Mouse (Mus musculus): ENCODE results near the gene Ms4a6c. TPM values are rescaled to one million over a fixed set of nuclear protein-coding genes. Genes with fewer than 3 reads are reported as not detected.
"Not testable (repeated sequence)": the region's sequence is repeated elsewhere in the genome, so short reads cannot be mapped to it uniquely, and the experiment has no call there.

Ms4a6c gene
- total RNA-seq (2021): 1 to 10 TPM; 5.5 to 7.1 TPM

DNA sequence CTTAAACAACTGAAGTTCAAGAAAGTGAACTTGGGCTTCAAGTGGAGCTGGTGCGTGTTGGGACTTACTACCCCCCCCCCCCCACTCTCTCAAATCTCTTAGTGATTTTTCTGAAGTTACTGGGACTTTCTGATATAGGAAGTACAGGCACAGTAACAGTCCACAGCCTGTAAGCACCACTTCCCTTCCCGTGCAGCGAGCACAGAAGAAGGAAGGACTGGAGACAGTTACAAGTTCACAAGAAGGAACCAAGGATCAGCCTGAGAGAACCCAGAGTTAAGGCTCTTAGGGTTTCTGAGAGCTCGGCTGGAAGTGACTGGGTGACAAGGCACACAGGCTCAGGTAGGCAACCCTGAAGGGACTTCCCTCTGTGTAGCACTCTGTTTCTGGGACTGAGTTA, at the start of gene Ms4a6c:
Ms4a6c (plus strand) TSS at position 152 of the 400 bp plus-strand sequence.
- intact Hi-C loops (cut with DNase I); DNase-seq: not testable (repeated sequence)

DNA sequence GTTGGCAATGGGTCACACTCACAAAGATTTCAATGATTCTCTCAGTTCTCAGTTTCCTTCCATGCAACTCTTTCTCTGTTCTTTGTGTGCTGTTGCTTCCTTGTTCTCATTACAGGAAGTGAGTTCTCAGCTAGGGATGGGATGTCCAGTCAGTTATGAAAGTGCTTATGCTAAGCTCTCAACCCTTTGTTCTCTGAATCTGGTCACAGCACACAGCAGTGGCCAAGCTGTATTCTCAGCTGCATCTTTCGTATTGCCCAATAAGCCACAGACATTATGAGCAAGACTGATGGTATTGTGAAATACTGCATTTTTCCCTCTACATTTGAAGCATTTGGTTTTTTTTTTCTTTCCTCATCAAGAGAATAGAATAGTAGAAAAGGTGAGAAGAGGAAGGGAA, 38.0 kb upstream of the Ms4a6c start:
- DNase-seq; intact Hi-C loops (cut with DNase I): not testable (repeated sequence)

DNA sequence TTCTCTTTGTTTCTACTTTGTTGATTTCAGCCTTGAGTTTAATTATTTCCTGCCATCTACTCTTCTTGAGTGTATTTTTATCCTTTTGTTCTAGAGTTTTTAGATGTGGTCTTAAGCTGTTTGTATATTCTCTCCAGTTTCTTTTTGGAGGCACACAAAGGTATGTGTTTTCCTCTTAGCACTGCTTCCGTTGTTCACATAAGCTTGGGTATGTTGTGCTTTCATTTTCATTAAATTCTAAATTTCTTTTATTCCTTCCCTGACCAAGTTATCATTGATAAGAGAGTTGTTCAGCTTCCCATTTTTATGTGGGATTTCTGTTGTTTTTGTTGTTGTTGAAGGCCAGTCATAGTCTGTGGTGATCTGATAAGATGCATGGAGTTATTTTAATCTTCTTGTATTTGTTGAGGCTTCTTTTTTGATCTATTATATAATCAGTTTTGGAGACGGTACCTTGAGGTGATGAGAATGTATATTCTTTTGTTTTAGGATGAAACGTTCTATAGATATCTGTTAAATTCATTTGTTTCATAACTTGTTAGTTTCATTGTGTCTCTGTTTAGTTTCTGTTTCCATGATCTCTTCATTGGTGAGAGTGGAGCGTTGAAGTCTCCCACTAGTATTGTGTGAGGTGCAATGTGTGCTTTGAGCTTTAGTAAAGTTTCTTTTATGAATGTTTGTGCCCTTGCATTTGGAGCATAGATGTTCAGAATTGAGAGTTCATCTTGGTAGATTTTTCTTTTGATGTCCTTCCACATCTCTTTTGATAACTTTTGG, 33.9 kb upstream of the Ms4a6c start:
- DNase-seq: no peak
- intact Hi-C loops (cut with DNase I): no loop called here

DNA sequence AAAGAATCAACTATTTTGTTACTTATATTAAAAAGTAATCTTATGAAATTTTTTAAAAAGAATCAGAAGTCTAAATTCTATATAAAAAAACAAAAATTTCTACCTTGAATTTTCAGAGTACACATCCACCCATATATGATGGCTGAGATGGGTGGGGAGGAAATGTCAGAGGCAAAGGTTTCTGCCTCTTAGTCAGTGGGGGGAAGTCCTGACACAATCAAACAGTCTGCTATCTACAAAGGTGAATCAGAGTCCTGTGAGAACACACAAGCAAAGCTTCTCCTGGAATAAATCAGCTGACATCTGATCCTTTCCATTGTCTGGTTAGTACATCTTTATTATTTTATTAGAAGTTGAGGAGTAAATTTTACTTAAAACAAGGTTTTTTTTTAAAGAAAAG, 25.8 kb upstream of the Ms4a6c start, which contains the start of gene Ms4a4b:
Ms4a4b (plus strand) TSS at position 216 of the 400 bp plus-strand sequence.
- intact Hi-C loops (cut with DNase I): no loop called here
- no peak for DNase-seq

DNA sequence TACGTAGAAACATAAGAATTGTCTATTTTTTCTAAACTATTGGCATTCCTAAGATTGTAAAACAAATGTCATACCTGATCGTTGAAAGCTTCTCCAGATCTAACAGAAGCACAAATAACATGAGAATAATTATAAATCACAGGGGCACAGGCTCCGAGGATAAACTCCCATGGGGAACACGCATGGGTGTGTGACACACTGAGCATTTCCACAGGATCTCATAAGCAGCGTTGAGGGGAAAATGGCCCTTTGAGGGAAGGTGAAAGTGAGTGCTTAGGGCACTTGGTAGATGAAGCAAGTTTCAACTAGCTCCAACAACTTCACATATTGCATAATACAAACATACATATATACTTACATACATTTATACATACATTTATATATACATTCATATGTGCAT, 25.2 kb upstream of the Ms4a6c start:
- intact Hi-C loops (cut with DNase I): no loop called here
- DNase-seq: no peak

DNA sequence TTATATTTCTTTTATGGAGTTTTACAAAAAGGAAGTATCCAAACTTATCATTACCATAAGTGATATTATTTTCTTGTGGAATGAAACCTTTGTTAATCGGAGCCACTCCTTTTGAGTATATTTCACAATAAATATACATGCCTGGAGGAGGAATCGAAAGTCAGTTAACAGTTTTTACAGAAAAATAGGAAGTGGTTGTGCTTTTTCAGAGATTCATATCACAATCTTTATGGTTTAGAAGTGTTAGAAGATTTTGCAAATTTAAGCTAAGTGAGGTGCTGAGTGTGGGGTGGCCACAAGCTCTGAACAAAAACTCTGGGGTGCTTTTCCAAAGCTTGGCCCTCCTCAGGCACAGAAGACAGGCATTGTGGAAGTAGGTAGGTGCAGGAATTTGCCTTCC, 21.9 kb upstream of the Ms4a6c start:
- no peak for DNase-seq
- intact Hi-C loops (cut with DNase I): no loop called here

DNA sequence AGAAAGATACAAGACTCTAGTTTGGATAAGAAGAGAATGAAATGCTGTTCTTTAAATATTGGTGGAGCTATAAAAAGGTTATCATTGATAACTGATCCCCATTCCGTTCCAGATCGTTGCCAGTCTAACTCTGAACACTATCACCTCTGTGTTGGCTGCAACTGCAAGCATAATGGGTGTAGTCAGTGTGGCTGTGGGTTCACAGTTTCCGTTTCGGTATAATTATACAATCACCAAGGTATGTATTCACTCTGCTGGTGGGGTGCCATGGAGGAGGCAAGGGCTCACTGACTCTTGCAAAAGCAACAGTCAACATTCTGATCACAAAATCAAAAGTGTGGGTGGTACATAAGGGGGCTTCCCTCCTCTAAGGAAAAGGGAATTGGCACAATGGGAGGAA, 10.1 kb upstream of the Ms4a6c start:
- intact Hi-C loops (cut with DNase I); DNase-seq: not testable (repeated sequence)

DNA sequence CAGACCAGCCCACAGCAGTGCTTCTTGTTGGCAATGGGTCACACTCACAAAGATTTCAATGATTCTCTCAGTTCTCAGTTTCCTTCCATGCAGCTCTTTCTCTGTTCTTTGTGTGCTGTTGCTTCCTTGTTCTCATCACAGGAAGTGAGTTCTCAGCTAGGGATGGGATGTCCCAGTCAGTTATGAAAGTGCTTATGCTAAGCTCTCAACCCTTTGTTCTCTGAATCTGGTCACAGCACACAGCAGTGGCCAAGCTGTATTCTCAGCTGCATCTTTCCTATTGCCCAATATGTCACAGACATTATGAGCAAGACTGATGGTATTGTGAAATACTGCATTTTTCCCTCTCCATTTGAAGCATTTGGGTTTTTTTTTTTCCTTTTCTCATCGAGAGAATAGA, 4.4 kb upstream of the Ms4a6c start:
- DNase-seq; intact Hi-C loops (cut with DNase I): not testable (repeated sequence)

DNA sequence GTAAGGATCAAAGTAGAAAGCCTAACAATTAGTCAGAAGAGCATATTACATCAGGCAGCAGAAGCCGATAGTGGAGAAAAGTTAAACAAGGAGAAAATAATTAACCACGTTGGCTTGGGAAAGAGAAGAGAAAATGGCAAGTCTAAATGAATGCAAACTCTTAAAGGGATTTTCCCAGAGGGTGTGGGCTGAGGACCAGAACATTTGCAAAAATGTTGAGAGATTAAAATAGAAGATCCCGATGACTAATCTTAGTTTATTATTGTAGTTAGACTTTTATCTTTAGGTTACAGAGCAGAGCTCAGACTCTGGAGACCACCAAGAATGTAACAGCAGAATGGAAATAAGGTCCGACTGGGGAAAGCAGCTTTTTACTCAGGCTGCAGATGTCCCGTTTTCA, 2.7 kb upstream of the Ms4a6c start:
- intact Hi-C loops (cut with DNase I): no loop called here
- no peak for DNase-seq

DNA sequence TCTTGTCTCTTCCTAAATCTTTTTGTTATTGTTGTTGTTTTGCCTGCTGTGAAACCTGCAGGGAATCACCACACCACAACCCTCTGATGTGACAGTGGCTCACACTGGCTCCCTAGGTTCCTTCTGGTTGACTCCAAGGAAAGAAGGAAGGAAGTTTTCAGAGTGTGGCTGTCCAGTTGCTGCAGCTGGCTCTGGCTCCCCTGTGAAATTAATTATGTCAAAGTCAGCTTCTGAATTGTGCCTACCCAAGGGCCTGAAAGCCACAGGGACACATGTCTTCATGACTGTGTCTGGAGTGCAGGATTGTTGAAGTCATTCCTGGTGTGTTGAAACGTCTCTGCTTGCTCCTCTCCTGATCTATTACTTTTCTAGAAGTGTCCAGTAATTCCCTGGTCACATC, 805 bp upstream of the Ms4a6c start:
- intact Hi-C loops (cut with DNase I); DNase-seq: not testable (repeated sequence)

DNA sequence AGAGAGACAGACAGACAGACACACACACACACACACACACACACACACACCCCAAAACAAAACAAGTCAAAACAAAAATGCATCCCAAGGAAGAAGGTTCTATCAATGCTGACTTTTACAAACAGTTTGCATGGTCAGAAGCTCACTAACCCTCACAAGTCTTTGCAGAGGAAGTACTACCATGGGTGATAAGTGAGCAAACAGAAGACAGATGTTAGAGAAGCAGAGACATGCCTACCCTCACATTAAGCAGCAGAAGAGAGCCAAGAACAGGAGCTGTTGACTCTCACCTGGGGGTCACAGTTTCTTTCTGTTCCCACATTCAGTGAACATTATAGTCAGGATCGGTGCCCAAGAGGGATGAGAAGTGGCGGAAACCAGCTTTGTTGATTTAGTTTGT, 10.5 kb downstream of the Ms4a6c start:
- DNase-seq: no peak
- intact Hi-C loops (cut with DNase I): no loop called here

DNA sequence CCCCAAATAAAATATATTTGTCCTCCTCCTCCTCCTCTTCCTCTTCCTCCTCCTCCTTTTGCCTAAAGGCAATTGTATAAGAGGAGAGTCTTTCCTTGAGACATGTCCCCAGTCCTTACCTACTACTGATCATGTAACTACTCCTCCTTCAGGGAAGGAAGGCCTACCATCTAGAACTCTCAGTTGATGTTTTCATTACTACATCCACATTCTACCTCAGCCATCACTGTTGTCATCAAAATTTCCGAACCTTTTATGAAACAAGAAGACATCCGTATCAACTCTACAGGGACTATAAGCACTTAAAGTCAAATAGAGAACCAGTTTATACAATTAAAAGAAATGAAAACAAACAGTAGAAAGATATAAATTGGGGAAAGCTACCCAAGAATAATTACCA, 13.5 kb downstream of the Ms4a6c start:
- intact Hi-C loops (cut with DNase I): no loop called here

DNA sequence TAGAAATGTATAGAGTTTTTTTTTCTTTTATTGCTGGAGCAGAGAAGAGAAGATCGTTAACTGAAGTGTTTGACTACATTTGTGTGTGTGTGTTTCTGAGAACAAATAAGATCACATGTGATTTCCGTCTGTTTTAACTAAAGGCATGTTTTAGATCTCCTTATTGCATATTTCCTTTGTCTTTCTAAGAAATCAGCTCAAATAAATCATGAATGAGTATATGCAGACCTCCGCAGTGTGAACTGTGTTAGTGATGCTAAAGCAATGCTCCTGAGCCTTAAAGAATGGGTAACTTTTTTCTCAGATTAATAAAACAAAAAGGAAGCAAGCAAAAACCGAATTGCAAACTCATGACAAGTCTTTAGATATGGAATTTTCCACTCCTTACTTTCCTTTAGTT, 14.8 kb downstream of the Ms4a6c start:
- no peak for DNase-seq
- intact Hi-C loops (cut with DNase I): no loop called here

More for the DNA sequence above, 13.5 kb downstream of the Ms4a6c start:
- DNase-seq: no peak

DNA sequence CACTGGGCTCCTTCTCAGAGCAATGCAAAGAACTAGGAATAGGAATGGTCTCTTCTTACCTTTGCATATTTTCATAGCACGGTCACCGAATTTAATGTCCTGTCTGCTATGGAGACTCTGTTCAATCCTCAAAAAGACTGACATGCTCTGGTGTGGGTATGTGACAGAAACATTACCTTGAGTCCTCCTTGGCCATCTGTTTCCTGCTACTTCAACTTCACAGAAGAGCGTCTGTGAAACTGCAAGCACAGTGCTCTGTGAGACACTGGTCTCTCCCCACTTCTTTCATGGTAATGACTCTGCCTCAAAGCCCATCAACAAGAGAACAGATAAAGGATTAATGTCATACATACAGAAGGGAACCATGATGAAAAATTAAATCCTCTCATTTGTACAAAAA, 15.2 kb downstream of the Ms4a6c start:
- DNase-seq: no peak
- intact Hi-C loops (cut with DNase I): no loop called here

DNA sequence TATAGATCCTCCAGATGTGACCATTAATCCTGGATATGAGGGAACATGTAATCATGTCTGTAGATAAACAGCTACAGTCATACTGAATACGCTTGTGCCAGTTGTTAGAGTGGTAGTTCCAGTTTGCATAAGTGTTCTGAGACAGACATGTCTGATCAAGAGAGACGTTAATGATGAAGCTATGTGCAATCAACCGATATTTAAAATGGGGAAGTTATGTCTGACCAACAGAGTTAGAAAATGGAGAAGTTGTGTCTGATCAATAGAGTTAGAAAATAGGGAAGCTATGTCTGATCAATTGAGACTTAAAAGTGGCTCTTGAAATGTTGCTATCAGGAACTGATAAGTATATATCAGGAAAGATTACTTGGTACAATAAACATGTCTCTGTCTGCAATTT, 16.1 kb downstream of the Ms4a6c start:
- no peak for DNase-seq
- intact Hi-C loops (cut with DNase I): no loop called here

DNA sequence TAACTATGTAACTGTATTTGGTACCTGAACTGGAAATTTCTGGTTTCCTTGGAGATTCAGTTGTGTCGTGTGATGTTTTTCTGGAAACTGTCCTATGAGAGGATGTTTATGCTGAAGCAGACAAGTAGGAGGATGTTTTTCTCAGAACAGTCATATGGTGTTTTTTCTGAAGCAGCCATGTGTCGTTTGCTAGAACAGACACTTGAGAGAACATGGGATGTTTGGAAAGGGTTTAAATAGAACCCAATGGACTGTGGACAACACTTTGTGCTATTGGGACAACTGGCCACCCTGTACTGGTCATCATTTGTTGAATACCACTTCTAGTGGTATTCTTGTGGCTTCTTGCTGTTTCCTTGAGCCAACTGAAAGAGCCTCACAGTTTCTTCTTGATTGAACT, 16.6 kb downstream of the Ms4a6c start, which contains the start of gene Gm8369:
Gm8369 (plus strand) TSS at position 193 of the 400 bp plus-strand sequence.
- intact Hi-C loops (cut with DNase I): no loop called here
- no peak for DNase-seq

DNA sequence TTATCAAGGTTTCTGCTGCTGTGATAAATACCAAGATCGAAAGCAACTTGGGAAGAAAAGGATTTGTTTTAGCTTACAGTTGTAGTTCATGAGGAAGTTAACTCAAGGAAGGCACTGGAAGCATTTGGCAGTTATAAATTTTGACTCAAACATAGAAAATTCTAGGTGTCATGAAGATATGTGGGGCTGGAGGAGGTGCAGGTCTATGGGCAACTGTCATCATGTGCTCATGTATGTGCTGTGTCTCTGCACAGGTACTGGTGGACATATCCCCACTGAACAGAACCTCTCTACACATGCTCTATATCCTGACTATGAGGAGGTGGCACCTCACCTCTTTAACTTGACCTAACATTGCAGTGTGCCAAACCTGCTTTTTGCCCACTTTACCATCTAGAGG, 17.4 kb downstream of the Ms4a6c start:
- intact Hi-C loops (cut with DNase I): no loop called here
- DNase-seq: no peak

DNA sequence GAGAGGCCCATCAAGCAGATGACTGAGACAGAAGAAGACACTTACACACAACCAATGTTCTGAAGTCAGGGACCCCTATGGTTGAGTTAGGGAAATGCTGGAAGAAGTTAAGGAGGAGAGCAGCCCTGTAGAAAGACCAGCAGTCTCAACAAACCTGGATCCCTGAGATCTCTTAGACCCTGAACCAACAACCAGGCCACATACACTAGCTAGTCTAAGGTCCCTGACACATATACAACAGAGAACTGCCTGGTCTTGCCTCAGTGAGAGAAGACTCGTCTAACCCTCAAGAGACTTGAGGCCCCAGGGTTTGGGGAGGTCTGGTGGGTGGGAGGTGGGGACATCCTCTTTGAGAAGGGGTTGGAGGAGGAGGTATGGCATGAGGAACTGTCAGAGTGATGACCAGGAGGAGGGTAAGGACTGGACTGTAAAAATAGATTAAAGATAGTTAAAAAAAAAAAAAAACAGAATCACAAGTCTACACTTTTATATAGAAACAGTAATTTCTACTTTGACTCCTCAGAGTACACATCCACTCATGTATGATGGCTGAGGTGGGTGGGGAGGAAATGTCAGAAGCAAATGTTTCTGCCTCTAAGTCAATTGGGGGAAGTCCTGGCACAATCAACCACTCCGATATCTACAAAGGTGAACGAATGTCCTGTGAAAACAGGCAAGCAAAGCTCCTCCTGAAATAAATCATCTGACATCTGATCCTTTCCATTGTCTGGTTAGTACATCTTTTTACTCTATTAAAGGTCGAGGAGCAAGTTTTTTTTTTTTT, 22.4 kb downstream of the Ms4a6c start:
- intact Hi-C loops (cut with DNase I): no loop called here
- no peak for DNase-seq

DNA sequence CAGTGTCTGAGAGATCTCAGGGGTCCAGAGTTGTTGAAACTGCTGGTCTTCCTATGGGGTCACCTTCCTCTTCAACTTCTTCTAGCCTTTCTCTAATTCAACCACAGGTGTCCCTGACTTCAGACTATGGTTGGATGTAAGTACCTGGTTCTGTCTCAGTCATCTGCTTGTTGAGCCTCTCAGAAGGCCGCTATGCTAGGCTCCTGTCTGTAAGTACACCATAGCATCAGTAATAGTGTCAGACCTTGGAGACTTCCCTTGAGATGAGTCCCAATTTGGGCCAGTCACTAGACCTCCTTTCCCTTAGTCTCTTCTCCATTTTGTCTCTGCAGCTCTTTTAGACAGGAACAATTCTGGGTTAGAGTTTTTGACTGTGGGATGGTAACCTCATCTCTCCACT, 23.5 kb downstream of the Ms4a6c start:
- intact Hi-C loops (cut with DNase I): no loop called here
- DNase-seq: no peak

DNA sequence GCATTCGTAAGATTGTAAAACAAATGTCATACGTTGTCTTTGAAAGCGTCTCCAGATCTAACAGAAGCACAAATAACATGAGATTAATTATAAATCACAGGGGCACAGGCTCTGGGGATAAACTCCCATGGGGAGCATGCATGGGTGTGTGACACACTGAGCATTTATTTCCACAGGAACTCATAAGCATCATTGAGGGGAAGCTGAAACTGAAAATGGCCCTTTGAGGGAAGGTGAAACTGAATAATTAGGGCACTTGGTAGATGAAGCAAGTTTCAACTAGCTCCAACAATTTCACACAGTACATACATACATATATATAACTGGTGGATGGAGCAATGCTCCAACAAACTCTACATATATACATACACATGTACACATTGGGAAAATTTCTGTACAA, 25.4 kb downstream of the Ms4a6c start:
- DNase-seq: no peak
- intact Hi-C loops (cut with DNase I): no loop called here

DNA sequence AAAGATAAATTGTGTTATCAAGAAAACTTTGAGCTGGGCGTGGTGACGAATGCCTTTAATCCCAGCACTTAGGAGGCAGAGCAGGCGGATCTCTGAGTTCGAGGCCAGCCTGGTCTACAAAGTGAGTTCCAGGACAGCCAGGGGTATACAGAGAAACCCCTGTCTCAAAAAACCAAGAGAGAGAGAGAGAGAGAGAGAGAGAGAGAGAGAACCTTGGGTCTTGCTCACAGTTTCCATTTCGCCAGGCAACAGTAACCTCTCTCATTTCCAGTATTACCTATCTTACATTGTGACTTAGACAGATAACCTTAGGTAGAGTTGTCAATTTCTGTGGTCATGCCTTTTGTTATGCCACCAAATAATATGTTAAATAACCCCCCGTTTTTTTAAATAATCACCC, 27.2 kb downstream of the Ms4a6c start:
- intact Hi-C loops (cut with DNase I): no loop called here
- DNase-seq: no peak

DNA sequence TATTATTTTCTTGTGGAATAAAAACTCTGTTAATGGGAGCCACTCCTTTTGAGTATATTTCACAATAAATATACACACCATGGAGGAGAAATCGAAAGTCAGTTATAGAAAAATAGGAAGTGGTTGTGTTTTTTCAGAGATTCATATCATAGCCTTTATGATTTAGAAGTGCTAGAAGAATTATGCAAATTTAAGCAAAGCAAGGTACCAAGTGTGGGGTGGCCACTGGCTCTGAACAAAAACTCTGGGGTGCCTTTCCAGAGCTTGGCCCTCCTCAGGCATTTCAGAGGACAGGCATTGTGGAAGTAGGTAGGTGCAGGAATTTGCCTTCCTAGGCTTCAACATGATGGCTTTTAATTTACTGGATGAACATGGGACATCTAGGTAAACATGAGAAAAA, 28.1 kb downstream of the Ms4a6c start:
- DNase-seq; intact Hi-C loops (cut with DNase I): not testable (repeated sequence)
